Mouse (Mus musculus): ENCODE data around the gene Slc39a12. TPM values are rescaled to one million over a fixed set of nuclear protein-coding genes. Genes with fewer than 3 reads are reported as not detected.

Gene Slc39a12
- 69.7 TPM for polyA plus RNA-seq (2015; fragmentation: Illumina TruSeq; extraction: RNeasy Lipid Tissue Mini Kit (QIAGEN cat#74804); ENCODE audit: low read depth, low replicate concordance)

DNA sequence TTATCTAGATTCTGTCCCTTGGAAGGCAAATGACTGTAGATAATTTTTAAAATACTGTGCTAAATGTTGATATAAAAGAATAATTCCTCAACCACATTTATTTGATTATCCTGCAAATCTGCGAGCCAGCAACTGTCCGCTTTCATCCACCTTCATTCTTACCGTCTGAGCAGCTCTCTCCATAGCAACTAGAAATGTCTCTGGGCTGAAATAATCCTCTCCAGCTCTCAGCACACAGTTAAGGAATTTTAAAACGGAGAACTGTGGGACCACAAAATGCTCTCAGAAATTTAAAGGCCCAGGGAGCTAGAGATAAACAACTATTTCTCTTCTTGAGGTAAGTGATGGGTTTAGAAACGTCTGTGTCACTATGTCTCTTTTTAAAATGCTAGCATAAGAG, at the start of gene Slc39a12:
Slc39a12 (plus strand) TSS at position 155 of the 400 bp plus-strand sequence.

Other genes starting within 250 kb of the Slc39a12 start
- not detected for gene Tmem236, start 213.8 kb upstream of the Slc39a12 start, polyA plus RNA-seq (2015; fragmentation: Illumina TruSeq; extraction: RNeasy Lipid Tissue Mini Kit (QIAGEN cat#74804); ENCODE audit: low read depth, low replicate concordance)
- gene Mrc1, start 158.9 kb upstream of the Slc39a12 start, polyA plus RNA-seq (2015; fragmentation: Illumina TruSeq; extraction: RNeasy Lipid Tissue Mini Kit (QIAGEN cat#74804); ENCODE audit: low read depth, low replicate concordance): 2.2 TPM
- gene Cacnb2, start 214.8 kb downstream of the Slc39a12 start, polyA plus RNA-seq (2015; fragmentation: Illumina TruSeq; extraction: RNeasy Lipid Tissue Mini Kit (QIAGEN cat#74804); ENCODE audit: low read depth, low replicate concordance): 44.1 TPM

Data from brain, adult 10 weeks (tissue).